Mouse (Mus musculus): ENCODE results near the gene Gfi1b. TPM values are rescaled to one million over a fixed set of nuclear protein-coding genes. Genes with fewer than 3 reads are reported as not detected.
A peak's percentile ranks its signal among the peaks of the same experiment; 100 is the strongest.

Gene Gfi1b
- polyA plus RNA-seq, 1 experiment: 1.8 TPM

- Histone ChIP-seq H3K4me3 (ENCODE audit: low read depth, low read length) (no peak overlapping the region), H3K27me3 (ENCODE audit: control insufficient read depth, insufficient read depth, low read length) (no peaks in the 10 kb centered on the region), H3K4me1 (ENCODE audit: control insufficient read depth, insufficient read depth, insufficient read length, low read length) (no peaks in the 10 kb centered on the region), H3K36me3 (ENCODE audit: control insufficient read depth, insufficient read depth, low read length) (peaks cover 29% of the 10 kb centered on the region), H3K27ac (ENCODE audit: insufficient read depth, low read depth, low read length) (no peak overlapping the region)
- 71% methylated on average over 5 of the region's 5 CpGs for WGBS
- TF ChIP-seq CTCF (IDR thresholded peaks at IDR 0.05; ENCODE audit: extremely low read depth, insufficient read length, insufficient replicate concordance, low read depth, low read length): 0 out of 2 replicates have a peak, but pooled peaks have one; percentile 43
- no peak for TF ChIP-seq POLR2A (IDR thresholded peaks at IDR 0.05; ENCODE audit: low read depth, low read length)
Measured at GRCm38 (mm10) chr2:28578003-28578402, 43.8 kb downstream of the Gfi1b start.

GRCm38 (mm10) chr2:28576815-28577214 is 45.0 kb downstream of the Gfi1b start:
- no peak overlapping the region for H3K27ac ChIP-seq (ENCODE audit: insufficient read depth, low read depth, low read length)
- TF ChIP-seq CTCF (IDR thresholded peaks at IDR 0.05; ENCODE audit: extremely low read depth, insufficient read length, insufficient replicate concordance, low read depth, low read length): no peak
- no peak for TF ChIP-seq POLR2A (IDR thresholded peaks at IDR 0.05; ENCODE audit: low read depth, low read length)
- peaks cover 40% of the 10 kb centered on the region for H3K36me3 ChIP-seq (ENCODE audit: control insufficient read depth, insufficient read depth, low read length)
- H3K4me1 ChIP-seq (ENCODE audit: control insufficient read depth, insufficient read depth, insufficient read length, low read length): no peaks in the 10 kb centered on the region
- 83% methylated on average over 3 of the region's 3 CpGs for WGBS
- H3K4me3 ChIP-seq (ENCODE audit: low read depth, low read length): no peak overlapping the region
- no peaks in the 10 kb centered on the region for H3K27me3 ChIP-seq (ENCODE audit: control insufficient read depth, insufficient read depth, low read length)

DNA sequence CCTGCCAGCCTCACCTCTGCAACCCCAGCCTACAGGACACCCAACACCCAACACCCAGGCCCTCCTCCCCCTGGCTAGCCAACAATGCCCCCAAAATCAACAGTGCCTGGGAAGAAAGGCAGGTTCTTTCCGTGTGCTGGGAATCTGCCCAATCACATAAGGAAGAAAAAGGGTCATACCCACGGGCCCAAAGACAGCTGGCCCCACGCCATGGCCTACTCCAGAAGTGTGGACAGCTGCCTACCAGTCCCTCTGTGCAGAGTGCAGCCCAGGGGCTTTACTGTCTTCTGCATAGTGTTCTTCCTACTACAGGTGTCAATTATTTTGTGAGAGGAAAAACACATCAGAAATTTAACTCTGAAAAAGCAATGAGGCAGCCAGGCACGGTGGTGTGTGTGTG is 46.4 kb downstream of the Gfi1b start:
- 67% methylated on average over 4 of the region's 4 CpGs for WGBS
- TF ChIP-seq POLR2A (IDR thresholded peaks at IDR 0.05; ENCODE audit: low read depth, low read length): no peak
- TF ChIP-seq CTCF (IDR thresholded peaks at IDR 0.05; ENCODE audit: extremely low read depth, insufficient read length, insufficient replicate concordance, low read depth, low read length): no peak
- H3K36me3 ChIP-seq (ENCODE audit: control insufficient read depth, insufficient read depth, low read length): peaks cover 49% of the 10 kb centered on the region

DNA sequence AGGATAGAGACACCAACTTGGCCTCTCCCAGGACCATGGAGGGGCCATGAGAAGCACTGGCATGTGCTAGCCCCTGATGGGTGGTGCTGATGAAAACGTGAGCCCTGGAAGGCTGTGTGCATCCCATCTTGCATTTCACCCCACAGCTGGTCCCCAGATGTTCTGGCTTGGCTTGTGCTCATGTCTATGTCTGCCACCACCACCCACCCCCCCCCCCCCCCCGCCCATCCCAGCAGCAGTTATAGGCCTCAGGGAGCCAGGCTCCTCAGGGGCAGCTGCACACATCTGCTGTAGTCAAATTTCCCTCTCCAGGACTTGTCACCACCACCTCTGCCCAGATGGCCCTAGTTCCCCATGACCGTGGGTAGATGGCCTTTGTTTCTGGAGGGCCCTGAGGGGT is 51.9 kb downstream of the Gfi1b start:
- no peak for TF ChIP-seq POLR2A (IDR thresholded peaks at IDR 0.05; ENCODE audit: low read depth, low read length)
- TF ChIP-seq CTCF (IDR thresholded peaks at IDR 0.05; ENCODE audit: extremely low read depth, insufficient read length, insufficient replicate concordance, low read depth, low read length): no peak
- H3K4me3 ChIP-seq (ENCODE audit: low read depth, low read length): no peak overlapping the region
- H3K4me1 ChIP-seq (ENCODE audit: control insufficient read depth, insufficient read depth, insufficient read length, low read length): no peaks in the 10 kb centered on the region
- H3K27me3 ChIP-seq (ENCODE audit: control insufficient read depth, insufficient read depth, low read length): no peaks in the 10 kb centered on the region
- H3K36me3 ChIP-seq (ENCODE audit: control insufficient read depth, insufficient read depth, low read length): peaks cover 54% of the 10 kb centered on the region
- 86% methylated on average over 2 of the region's 3 CpGs for WGBS
- no peak overlapping the region for H3K27ac ChIP-seq (ENCODE audit: insufficient read depth, low read depth, low read length)

More for the DNA sequence above, 46.4 kb downstream of the Gfi1b start:
- Histone ChIP-seq H3K27me3 (ENCODE audit: control insufficient read depth, insufficient read depth, low read length) (no peaks in the 10 kb centered on the region), H3K4me3 (ENCODE audit: low read depth, low read length) (no peak overlapping the region), H3K27ac (ENCODE audit: insufficient read depth, low read depth, low read length) (no peak overlapping the region), H3K4me1 (ENCODE audit: control insufficient read depth, insufficient read depth, insufficient read length, low read length) (no peaks in the 10 kb centered on the region)

DNA sequence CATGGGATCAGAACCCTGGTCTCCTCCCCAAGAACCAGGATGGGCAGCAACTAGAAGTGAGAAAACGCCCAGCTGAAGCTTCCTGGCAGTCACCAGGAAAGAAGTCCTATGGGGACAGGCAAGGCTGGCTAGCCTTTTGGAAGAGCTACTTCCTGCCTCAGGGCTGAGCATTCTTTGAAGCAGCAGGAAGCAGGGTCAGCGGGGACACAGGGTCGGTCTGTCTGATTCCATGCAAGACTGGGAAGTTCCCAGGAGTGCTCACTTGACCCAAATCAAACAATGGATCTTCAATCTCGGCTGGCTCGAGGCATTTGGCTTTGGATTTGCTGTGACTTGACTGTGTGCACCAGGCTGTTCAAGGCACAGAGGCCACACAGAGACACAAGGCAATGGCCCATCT is 55.2 kb downstream of the Gfi1b start:
- TF ChIP-seq POLR2A (IDR thresholded peaks at IDR 0.05; ENCODE audit: low read depth, low read length): no peak
- no peak for TF ChIP-seq CTCF (IDR thresholded peaks at IDR 0.05; ENCODE audit: extremely low read depth, insufficient read length, insufficient replicate concordance, low read depth, low read length)
- Histone ChIP-seq H3K4me3 (ENCODE audit: low read depth, low read length) (no peak overlapping the region), H3K27me3 (ENCODE audit: control insufficient read depth, insufficient read depth, low read length) (no peaks in the 10 kb centered on the region), H3K4me1 (ENCODE audit: control insufficient read depth, insufficient read depth, insufficient read length, low read length) (no peaks in the 10 kb centered on the region), H3K27ac (ENCODE audit: insufficient read depth, low read depth, low read length) (no peak overlapping the region), H3K36me3 (ENCODE audit: control insufficient read depth, insufficient read depth, low read length) (peaks cover 32% of the 10 kb centered on the region)
- WGBS: 71% methylated on average over 5 of the region's 5 CpGs

DNA sequence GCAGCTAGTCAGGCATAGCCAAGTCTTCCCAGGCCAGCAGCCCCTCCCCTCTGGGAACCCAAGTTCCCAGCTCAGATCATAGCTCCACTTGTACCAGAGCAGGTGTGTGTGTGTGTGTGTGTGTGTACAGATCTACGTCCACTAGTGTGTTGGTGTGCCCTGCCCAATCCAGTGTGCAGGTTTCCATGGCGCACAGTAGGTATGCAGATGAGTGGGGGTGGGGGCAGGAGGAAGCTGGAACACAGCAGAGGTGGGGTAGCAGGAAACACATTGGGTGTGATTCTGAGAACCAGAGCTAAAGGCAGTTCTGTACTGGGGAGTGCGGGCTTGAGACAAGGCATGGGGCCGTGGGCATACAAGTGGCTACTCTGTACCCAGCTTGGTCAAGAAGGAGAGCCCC is 57.4 kb downstream of the Gfi1b start:
- no peak overlapping the region for H3K27ac ChIP-seq (ENCODE audit: insufficient read depth, low read depth, low read length)
- WGBS: 87% methylated on average over 4 of the region's 4 CpGs
- no peak overlapping the region for H3K4me3 ChIP-seq (ENCODE audit: low read depth, low read length)
- H3K27me3 ChIP-seq (ENCODE audit: control insufficient read depth, insufficient read depth, low read length): no peaks in the 10 kb centered on the region
- peaks cover 20% of the 10 kb centered on the region for H3K36me3 ChIP-seq (ENCODE audit: control insufficient read depth, insufficient read depth, low read length)
- no peaks in the 10 kb centered on the region for H3K4me1 ChIP-seq (ENCODE audit: control insufficient read depth, insufficient read depth, insufficient read length, low read length)
- TF ChIP-seq CTCF (IDR thresholded peaks at IDR 0.05; ENCODE audit: extremely low read depth, insufficient read length, insufficient replicate concordance, low read depth, low read length): no peak
- no peak for TF ChIP-seq POLR2A (IDR thresholded peaks at IDR 0.05; ENCODE audit: low read depth, low read length)

- peaks cover 17% of the 10 kb centered on the region for H3K36me3 ChIP-seq (ENCODE audit: control insufficient read depth, insufficient read depth, low read length)
- no peak for TF ChIP-seq CTCF (IDR thresholded peaks at IDR 0.05; ENCODE audit: extremely low read depth, insufficient read length, insufficient replicate concordance, low read depth, low read length)
- no peak for TF ChIP-seq POLR2A (IDR thresholded peaks at IDR 0.05; ENCODE audit: low read depth, low read length)
- no peaks in the 10 kb centered on the region for H3K27me3 ChIP-seq (ENCODE audit: control insufficient read depth, insufficient read depth, low read length)
- no peak overlapping the region for H3K27ac ChIP-seq (ENCODE audit: insufficient read depth, low read depth, low read length)
- no peaks in the 10 kb centered on the region for H3K4me1 ChIP-seq (ENCODE audit: control insufficient read depth, insufficient read depth, insufficient read length, low read length)
- H3K4me3 ChIP-seq (ENCODE audit: low read depth, low read length): no peak overlapping the region
Measured at GRCm38 (mm10) chr2:28563830-28564229, 58.0 kb downstream of the Gfi1b start.

GRCm38 (mm10) chr2:28563303-28563702 is 58.5 kb downstream of the Gfi1b start, which contains the start of gene Cel:
Gene Cel, minus strand, starts transcription at chr2:28563403.
- Histone ChIP-seq H3K36me3 (ENCODE audit: control insufficient read depth, insufficient read depth, low read length) (peaks cover 15% of the 10 kb centered on the region), H3K27ac (ENCODE audit: insufficient read depth, low read depth, low read length) (no peak within 1 kb of the TSS), H3K27me3 (ENCODE audit: control insufficient read depth, insufficient read depth, low read length) (no peaks in the 10 kb centered on the region), H3K4me1 (ENCODE audit: control insufficient read depth, insufficient read depth, insufficient read length, low read length) (no peaks in the 10 kb centered on the region), H3K4me3 (ENCODE audit: low read depth, low read length) (no peak within 1 kb of the TSS)
- 50% methylated on average over 6 of the region's 6 CpGs for WGBS
- TF ChIP-seq CTCF (IDR thresholded peaks at IDR 0.05; ENCODE audit: extremely low read depth, insufficient read length, insufficient replicate concordance, low read depth, low read length) (no peak), POLR2A (IDR thresholded peaks at IDR 0.05; ENCODE audit: low read depth, low read length) (no peak)

Other genes starting within 250 kb of the Gfi1b start
- gene Ppp1r26, start 175.2 kb downstream of the Gfi1b start, polyA plus RNA-seq (2012; rRNA removed): 0.80 and 1.2 TPM in 2 replicates
- gene 1700007K13Rik, start 155.7 kb downstream of the Gfi1b start, polyA plus RNA-seq (2012; rRNA removed): not detected in 2 replicates
- 16.4 and 21.0 TPM in 2 replicates for gene Mrps2, start 153.9 kb downstream of the Gfi1b start, polyA plus RNA-seq (2012; rRNA removed)
- 4.7 and 4.8 TPM in 2 replicates for gene Gbgt1, start 125.1 kb downstream of the Gfi1b start, polyA plus RNA-seq (2012; rRNA removed)
- 0.57 TPM in 1 of 2 replicates, not detected in the other for gene Gm10134, start 115.9 kb downstream of the Gfi1b start, polyA plus RNA-seq (2012; rRNA removed)
- gene Ralgds, start 108.9 kb downstream of the Gfi1b start, polyA plus RNA-seq (2012; rRNA removed): 51.2 and 110 TPM in 2 replicates
- gene Cel, start 58.6 kb downstream of the Gfi1b start, polyA plus RNA-seq (2012; rRNA removed): 8.8 and 5,109 TPM in 2 replicates
- gene Gtf3c5, start 38.2 kb downstream of the Gfi1b start, polyA plus RNA-seq (2012; rRNA removed): 7.7 and 13.7 TPM in 2 replicates
- gene Tsc1, start 19.2 kb upstream of the Gfi1b start, polyA plus RNA-seq (2012; rRNA removed): 3.2 and 7.0 TPM in 2 replicates
- 1.4 TPM in 1 of 2 replicates, not detected in the other for gene Spaca9, start 77.7 kb upstream of the Gfi1b start, polyA plus RNA-seq (2012; rRNA removed)
- gene Ak8, start 78.2 kb upstream of the Gfi1b start, polyA plus RNA-seq (2012; rRNA removed): 0.06 and 0.11 TPM in 2 replicates
- 2.4 and 4.7 TPM in 2 replicates for gene Gtf3c4, start 218.4 kb upstream of the Gfi1b start, polyA plus RNA-seq (2012; rRNA removed)
- 0.71 and 0.94 TPM in 2 replicates for gene Ddx31, start 218.4 kb upstream of the Gfi1b start, polyA plus RNA-seq (2012; rRNA removed)